Mouse (Mus musculus) gastrocnemius, adult 2 months (tissue): Measurements from ENCODE around the gene Slc5a3. TPM values are rescaled to one million over a fixed set of nuclear protein-coding genes. Genes with fewer than 3 reads are reported as not detected.

Experiments
- DNase-seq: peaks from one replicate; pipeline ENCODE4 v3.0.0; 2022
- H3K27ac ChIP-seq: fragments of 200-600 bp; 2 replicates; pipeline ENCODE4 v1.8.1; 2022; ENCODE audit warnings: mild to moderate bottlenecking
- H3K4me3 ChIP-seq: fragments of 200-600 bp; 2 replicates; pipeline ENCODE4 v1.8.1; 2022; ENCODE audit warnings: mild to moderate bottlenecking, moderate library complexity
- CTCF ChIP-seq: fragments of 200-600 bp; IDR thresholded peaks from 2 replicates; pipeline ENCODE4 v1.8.1; 2022; ENCODE audit warnings: antibody characterized with exemption, mild to moderate bottlenecking, moderate library complexity
- intact Hi-C: fragments of 180-260 bp; cut with DNase I; formaldehyde crosslinking; loops from one replicate; pipeline ENCODE4 v1.15.1; 2025
- total RNA-seq, 2 experiments: library from RNA; stranded (reverse); gene quantifications; 2 replicates each; pipeline ENCODE4 v1.2.3; 2021

Gene Slc5a3
- total RNA-seq, 2 experiments from 2014 or later, result 2.3 to 7.8 TPM

DNA sequence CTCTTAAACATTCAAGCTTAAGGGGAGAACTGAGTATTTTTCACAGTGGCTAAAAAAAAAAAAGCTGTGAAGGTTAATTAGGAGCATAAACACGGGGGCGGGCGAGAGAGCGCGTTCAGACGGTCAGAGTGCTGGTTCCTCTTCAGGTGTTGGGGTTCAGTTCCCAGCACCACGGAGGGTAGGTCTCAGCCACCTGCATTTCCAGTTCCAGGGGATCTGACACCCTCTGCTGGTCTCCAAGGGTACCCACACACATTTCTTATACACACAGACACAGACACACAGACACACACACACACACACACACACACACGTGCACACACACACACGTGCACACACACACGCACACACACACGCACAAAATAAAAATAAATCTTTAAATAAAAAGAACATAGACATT lies 18.2 kb upstream of the Slc5a3 start:
- TF ChIP-seq CTCF, result no peak
- Histone ChIP-seq H3K27ac (no peak overlapping the region), H3K4me3 (no peak overlapping the region)
- intact Hi-C loops, result no loop called here
- DNase-seq, result no peak

DNA sequence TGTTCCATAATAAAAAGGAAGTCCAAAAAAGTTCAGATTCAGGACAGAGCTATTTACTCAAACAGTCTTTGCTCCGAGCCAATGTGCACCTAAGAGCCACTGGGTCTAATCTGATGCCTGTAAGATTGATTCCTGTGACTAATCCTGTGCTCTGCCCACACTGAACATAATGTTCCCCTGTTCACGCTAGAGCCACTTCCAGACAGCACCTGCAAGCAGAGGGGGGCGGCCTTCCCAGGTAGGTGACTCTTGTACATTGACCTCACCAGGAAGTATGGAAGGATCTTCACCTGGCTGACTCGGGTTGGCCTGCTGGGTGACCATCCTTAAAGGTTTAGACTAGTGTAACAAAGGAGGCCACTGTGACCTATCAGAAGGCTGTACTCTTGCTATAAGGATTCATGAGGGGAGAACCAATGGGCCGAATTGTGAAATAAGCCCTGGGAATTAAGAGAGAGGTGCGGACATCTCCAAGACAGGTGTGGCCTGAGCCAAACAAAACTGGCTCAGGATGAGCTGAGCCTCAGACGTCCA lies 6.3 kb upstream of the Slc5a3 start:
- Histone ChIP-seq H3K4me3 (no peak overlapping the region), H3K27ac (no peak overlapping the region)
- intact Hi-C loops, result no loop called here
- no peak for TF ChIP-seq CTCF
- no peak for DNase-seq

DNA sequence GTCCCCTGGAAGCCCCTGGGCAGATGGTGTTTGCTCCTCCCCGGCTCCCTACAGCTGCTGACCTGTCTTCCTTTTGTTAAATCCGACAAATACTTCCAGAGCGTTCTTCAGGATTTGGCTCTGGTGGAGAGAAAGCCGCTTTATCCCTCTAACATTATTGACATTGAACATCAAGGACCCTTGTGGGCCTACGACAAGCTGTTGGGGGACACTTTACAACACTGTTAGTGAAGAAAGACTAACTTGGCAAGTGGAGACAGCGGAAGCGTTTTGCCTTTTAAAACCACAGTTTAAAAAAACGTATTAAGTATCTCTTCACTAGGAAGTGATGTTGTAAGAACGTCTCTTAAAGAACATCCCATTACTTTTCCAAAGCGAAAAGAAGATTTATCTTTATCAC lies 5.6 kb upstream of the Slc5a3 start:
- no peak for DNase-seq
- Histone ChIP-seq H3K27ac (no peak overlapping the region), H3K4me3 (no peak overlapping the region)
- no peak for TF ChIP-seq CTCF
- intact Hi-C loops, result no loop called here

DNA sequence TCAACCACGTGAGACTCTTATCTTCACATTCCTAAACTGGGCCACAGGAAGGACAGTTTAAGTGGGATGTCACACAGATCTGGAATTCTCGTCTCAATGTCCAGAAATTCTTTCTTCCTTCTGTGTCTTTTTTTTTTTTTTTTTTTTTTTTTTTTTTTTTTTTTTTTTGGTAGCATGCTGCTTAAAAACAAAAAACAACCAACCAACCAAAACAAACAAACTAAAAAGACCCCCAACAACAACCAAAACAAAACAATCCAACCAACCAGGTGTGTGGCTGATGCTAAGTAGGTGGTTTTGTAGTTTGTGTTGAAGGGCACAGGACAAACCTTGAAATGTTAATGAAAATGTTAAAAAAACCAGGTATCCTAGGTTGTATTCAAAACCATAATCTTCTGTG lies 1.4 kb upstream of the Slc5a3 start:
- intact Hi-C loops, result loop anchor here (5.0 kb wide), 5 partner anchors 46 to 246 kb away; partner anchors contain the start of gene Smim11
- no peak for DNase-seq
- TF ChIP-seq CTCF, result no peak
- Histone ChIP-seq H3K27ac (no peak overlapping the region), H3K4me3 (no peak overlapping the region)

DNA sequence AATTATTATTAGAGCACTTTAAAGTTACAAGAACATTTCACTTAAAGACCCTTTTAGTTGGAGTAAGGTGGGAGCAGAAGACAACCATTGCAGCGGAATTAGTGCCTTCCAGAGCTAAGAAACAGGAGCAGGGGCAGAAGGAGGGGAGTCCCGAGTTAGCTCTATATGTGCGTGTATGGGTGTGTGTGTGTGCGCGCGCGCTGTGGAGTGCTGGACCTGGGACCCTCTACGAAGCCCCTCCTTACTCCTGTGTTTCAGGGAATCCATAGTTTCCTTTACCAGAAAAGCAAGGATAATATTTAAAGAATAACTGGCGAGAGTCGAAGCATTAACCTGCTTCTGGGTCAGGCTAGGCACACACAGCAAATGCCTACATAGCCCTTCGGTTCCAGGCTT lies 668 bp upstream of the Slc5a3 start:
- Histone ChIP-seq H3K4me3 (peak overlapping the region; percentile 98), H3K27ac (peak overlapping the region; percentile 96)
- intact Hi-C loops, result loop anchor here (5.0 kb wide), 5 partner anchors 45 to 245 kb away; partner anchors contain the start of gene Smim11
- no peak for DNase-seq
- no peak for TF ChIP-seq CTCF

DNA sequence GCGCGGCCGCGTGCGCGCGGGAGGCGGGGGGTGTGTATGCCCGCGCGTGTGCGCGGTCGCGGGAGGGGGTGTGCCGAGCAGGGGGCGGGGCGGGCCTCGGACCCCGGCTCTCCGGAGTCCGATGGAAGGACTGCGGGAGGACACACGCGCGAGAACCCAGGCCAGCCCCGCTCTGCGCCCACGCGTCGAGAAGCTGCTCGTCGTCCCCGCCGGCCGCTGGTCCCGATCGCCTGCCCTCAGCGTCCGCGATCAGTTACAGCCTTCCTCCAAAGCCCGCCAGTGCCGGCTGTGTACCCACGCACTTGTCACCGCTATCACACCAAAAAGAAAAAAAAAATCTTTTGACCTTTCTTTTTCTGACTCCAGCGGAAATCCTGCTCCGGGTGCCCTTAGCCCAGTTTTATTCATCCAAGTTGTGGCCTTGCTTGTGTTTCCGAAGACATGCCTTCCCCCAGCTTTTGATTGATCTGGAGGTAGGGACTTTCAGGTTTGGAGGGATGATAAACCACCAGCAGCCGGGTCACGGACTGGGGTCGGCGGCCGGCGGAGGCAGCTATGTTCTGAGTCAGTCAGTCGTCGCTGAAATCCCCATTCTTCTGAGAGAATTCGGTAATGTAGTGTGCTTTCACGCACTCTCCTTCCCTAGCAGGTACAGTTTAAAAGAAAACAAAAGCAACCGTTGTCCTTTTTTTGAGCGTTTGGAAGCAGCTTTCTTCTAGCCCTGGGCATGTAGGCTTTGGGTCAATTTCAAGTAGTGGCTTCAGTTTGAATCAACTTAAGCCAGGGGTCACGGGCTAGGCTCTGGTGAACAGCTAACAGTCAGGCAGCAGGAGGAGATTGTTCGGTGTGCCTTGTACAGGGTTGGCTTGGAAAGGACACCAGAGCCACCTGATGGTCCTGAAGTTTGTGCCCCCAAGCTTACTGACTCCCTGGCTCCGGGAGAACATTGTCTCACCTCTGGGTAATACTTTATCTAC lies 810 bp downstream of the Slc5a3 start:
- intact Hi-C loops, result loop anchor here (5.0 kb wide), 5 partner anchors 43 to 243 kb away; partner anchors contain the start of gene Smim11
- TF ChIP-seq CTCF, result no peak
- peak overlapping the region; percentile 98 for H3K4me3 ChIP-seq
- no peak for DNase-seq
- H3K27ac ChIP-seq, result peak overlapping the region; percentile 96

DNA sequence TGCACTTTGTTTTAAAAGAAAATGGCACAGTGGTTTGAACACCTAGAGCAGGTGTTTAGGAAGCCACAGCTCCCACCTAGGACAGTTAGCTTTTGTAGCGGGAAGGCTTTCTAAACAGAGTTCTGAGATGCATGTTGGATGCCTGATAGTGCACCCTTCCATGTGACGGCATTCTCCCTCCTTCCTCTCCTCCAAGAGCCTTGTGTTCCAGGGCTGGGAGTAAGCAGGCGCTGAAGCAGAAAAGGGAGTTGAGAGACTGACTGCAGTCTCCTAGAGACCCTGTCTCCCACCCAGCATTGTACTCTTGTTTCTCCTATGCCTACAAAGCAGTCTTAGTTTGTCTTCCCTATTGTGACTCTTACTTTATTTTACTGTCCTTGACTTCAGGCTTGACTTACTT lies 2.1 kb downstream of the Slc5a3 start:
- peak overlapping the region; percentile 98 for H3K4me3 ChIP-seq
- H3K27ac ChIP-seq, result no peak overlapping the region
- intact Hi-C loops, result no loop called here
- no peak for TF ChIP-seq CTCF
- DNase-seq, result no peak

DNA sequence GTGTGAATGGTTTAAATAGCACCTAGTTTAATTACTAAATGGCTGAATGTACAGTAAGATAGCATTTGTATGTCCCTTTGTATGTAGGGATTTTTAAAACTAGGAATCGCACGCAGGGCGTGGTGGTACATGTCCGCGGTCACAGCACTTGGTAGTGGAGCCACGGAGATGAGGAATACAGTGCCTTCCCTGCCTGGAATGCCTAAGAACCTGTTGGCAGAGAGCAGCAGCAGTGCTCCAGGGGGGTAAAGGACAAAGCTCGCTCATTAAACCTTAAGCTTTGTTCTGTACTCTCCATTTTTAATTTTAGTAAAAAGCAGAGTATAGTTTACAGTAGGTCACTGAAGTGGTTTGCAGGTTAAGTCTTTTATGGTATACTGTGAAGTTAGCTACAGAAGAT lies 3.5 kb downstream of the Slc5a3 start:
- no peak for TF ChIP-seq CTCF
- Histone ChIP-seq H3K27ac (no peak overlapping the region), H3K4me3 (peak overlapping the region; percentile 98)
- DNase-seq, result no peak
- intact Hi-C loops, result no loop called here

DNA sequence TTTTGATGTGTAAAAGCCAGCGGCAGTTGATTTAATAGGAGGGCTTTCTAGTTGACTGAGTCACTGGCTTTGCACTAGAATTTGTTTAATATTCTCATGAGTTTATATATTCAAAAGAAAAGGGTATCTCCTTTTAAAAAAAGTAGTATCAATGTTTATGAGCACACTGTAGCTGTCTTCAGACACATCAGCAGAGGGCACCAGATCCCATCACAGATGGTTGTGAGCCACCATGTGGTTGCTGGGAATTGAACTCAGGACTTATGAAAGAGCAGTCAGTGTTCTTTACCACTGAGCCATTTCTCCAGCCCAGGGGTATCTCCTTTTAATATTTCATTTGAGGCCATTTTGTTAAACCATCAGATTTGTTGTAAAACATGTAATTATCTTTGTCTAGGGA lies 4.7 kb downstream of the Slc5a3 start:
- DNase-seq, result no peak
- Histone ChIP-seq H3K4me3 (no peak overlapping the region), H3K27ac (no peak overlapping the region)
- intact Hi-C loops, result no loop called here
- no peak for TF ChIP-seq CTCF

DNA sequence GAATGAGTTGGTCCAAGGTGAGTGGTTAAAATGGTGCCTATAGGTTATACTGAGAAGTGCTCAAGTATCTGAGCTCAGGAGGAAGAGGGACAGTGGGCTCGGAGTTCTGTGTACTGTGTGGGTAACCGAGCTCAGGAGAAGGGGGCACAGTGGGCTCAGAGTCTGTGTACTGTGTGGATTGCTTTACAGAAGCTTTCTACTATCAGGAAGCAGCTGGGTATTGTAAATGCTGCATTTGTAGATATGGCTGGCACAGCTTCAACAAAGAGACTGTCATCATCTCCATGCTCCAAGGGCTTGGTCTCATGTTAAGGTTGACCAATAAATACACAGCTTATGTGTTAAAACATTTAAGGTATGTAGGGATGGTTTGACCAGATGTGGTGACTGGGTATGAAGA lies 6.7 kb downstream of the Slc5a3 start:
- intact Hi-C loops, result no loop called here
- DNase-seq, result no peak
- TF ChIP-seq CTCF, result no peak
- no peak overlapping the region for H3K27ac ChIP-seq
- no peak overlapping the region for H3K4me3 ChIP-seq

DNA sequence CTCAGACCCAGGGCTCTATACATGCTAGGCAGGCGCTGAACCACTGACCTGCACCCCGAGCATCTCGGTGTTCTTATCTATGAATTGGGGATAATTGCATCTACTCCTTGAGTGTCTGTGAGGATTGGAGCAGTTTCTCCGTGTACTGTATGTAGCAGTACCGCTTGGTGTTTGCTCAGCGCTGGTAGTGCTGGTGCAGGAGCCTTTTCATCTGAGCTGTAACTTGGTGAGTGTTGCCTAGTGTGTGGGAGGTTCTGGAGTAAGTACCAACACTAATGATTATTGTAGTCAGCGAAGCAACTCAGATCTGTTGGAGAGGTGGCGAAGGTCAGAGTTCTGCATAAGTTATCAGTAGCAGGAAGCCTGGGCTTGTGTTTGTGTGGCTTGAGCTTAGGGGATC lies 12.2 kb downstream of the Slc5a3 start:
- intact Hi-C loops, result no loop called here
- no peak for DNase-seq
- no peak overlapping the region for H3K4me3 ChIP-seq
- no peak overlapping the region for H3K27ac ChIP-seq
- TF ChIP-seq CTCF, result no peak

DNA sequence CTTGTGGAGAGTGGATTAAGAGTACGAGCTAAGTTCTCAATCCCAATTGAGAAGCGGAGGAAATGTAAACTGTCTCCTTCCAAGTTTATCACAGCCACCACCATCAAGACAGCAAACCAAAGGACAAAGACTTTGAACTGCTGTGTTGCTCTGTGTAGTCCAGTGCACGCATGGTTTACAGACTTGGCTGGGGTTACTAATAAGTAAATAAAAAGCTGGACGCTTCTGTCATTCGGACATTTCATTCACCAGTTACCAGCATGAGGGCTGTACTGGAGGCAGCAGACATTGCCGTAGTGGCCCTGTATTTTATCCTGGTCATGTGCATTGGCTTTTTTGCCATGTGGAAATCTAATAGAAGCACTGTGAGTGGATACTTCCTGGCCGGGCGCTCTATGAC lies 18.7 kb downstream of the Slc5a3 start:
- intact Hi-C loops, result no loop called here
- Histone ChIP-seq H3K27ac (no peak overlapping the region), H3K4me3 (no peak overlapping the region)
- DNase-seq, result no peak
- no peak for TF ChIP-seq CTCF

DNA sequence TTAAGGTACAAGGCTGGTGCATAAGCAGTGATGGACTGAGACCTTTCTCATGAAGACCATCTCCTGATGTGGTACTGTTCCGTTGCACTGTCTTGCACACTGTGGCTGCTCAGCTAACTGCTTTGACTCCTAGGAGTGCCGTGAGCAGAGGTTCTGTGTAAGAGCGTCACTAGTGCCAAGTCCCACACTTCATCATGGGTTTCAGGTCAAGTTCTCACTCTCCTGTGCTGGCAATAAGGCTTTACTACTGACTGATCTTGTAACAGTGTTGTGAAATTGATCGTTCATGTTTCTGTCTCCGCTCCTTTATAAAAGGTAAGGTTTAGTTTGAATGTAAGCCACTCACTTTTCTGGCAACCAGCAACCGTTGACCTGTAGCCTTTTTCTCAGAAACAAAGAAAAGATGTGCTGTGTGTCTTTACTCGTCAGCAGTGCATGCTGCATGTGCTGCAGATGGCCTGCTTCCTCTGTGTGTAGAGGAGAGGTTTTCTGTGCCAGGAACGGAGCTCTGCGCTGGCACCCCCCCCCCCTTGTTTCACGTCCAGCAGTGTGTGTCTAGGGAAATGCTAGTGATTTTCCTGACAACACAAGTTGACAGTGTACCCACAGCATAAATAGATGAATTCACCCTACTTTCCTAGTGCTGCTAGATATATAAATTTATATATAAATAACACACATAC lies 25.8 kb downstream of the Slc5a3 start:
- TF ChIP-seq CTCF, result no peak
- no peak overlapping the region for H3K27ac ChIP-seq
- intact Hi-C loops, result no loop called here
- no peak for DNase-seq
- H3K4me3 ChIP-seq, result no peak overlapping the region
